Mouse (Mus musculus): ENCODE measurements around the gene Tmem158.

The Tmem158 gene

GRCm38 (mm10) chr9:123247992-123248391 is 12.6 kb downstream of the Tmem158 start:
- DNase-seq (ENCODE audit: low read depth, low spot score) = no peak

- no peak for DNase-seq (ENCODE audit: low read depth, low spot score)
Measured at GRCm38 (mm10) chr9:123245146-123245545, 15.4 kb downstream of the Tmem158 start.

DNA sequence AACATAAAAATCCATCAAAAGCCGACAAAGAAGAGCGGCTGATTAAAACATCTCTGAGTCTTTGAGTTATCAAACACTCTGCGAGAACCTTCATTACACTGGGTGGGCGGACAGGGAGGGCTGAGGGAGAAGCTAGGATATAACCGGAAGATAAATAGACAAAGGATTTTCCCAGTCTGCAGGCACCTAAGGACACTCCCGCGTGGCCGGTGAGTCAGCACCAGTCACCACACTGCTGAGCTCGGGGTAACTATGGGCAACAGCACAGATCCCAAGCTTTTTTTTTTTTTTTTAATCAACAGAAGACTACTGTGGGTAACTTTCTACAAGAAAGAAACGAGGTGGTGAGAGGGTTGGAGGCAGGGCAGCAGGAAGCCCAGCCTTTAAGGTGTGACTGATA is 16.6 kb downstream of the Tmem158 start:
- DNase-seq (ENCODE audit: low read depth, low spot score) = no peak

GRCm38 (mm10) chr9:123241191-123241590 is 19.4 kb downstream of the Tmem158 start:
- no peak for DNase-seq (ENCODE audit: low read depth, low spot score)

DNA sequence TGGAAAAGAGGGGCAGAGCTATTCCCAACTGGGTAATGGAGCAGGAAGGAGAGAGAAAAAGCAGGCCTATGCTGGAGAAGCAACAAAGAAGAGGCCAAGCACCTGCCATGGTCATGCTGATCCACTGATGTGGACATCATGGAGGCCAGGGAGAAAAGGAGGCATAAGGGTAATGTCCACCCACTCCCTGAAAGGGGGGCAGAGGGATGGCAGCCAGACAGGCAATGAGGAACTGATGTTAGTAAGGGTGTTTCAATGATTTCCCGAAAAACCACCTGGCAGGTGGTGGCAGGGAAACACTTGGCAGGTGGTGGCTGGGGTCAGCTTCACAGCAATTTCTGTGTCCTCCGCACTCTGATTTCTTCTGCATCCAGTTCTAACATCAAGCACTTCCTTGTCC is 19.8 kb downstream of the Tmem158 start:
- no peak for DNase-seq (ENCODE audit: low read depth, low spot score)

DNA sequence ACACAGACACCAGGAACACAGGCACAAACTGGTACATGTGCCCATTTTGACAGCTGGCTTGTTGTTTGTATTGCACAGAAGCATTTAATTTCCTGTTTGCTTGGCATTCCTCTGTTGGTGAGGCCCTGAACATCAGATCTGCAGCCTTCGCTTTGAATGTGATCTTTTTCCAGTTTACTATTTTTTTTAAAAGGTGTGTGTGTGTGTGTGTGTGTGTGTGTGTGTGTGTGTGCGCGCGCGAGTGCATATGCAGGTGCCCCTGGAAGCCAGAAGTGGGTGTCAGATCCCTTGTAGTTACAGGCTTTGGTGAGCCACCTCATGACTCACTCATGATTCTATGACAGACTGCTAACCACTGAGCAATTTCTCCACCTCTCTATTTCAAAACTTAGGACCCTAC is 20.3 kb downstream of the Tmem158 start:
- peak; percentile 38 for DNase-seq (ENCODE audit: low read depth, low spot score)

DNA sequence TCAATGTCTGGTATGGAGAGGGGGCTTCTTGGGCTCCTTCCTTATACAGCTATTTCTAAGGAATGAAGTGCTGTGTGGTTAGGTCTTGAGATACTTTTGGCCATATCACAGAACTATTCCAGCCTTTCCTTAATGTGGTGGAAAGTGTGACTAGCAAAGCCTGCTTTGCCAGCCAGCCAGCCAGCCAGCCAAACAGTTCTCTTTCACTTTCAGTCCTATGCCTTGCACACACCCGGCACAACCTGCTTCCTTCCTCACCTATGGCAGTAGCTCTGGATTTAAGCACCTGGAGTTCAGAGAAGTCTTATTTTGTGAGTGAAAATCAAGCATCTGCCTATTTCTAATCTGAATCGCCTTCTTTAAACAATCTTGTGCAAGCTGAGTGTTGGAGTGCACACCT is 20.9 kb downstream of the Tmem158 start:
- DNase-seq (ENCODE audit: low read depth, low spot score) = peak; percentile 33

- no peak for DNase-seq (ENCODE audit: low read depth, low spot score)
Measured at GRCm38 (mm10) chr9:123238256-123239045, 22.1 kb downstream of the Tmem158 start.

DNA sequence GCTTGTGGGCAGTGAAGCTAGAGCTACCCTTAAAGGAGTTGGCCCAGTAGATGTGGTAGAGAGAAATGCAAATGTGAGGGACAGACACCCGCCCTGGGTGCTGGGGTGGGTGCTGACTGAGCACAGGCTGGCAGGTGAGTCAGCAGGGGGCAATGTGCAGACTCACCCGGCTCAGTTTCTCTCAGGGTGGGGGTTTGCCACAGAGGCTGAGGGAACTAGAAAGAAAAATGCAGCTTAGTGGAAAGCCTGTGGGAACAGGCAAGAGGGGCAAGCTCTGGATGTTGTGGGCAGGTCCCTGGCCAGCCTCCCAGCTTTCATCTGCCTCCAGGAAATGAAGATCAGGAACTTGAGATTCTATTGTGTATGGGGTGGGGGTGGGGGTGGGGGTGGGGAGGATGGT is 22.8 kb downstream of the Tmem158 start:
- peak; percentile 21 for DNase-seq (ENCODE audit: low read depth, low spot score)

DNA sequence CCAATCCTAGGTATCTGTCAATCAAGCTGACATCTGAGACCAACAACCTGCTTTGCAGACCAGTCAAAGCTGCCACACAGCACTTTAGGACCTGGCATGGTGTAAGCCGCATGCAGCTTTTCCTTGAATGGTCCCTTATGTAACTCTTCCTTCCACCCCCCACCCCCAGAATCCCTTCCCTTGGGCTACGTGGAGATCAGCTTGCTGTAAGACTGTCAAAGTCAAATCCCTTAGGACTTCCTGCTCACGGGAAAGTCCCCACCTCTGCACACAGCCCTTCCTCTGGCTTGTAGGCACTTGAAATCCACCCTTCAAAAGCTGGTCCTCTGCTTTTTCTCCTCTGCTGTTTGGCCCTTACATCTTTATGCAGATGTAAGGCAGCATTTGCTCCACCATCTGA is 24.9 kb downstream of the Tmem158 start:
- no peak for DNase-seq (ENCODE audit: low read depth, low spot score)

- DNase-seq (ENCODE audit: low read depth, low spot score) = peak; percentile 18
Measured at GRCm38 (mm10) chr9:123229826-123230225, 30.7 kb downstream of the Tmem158 start.

- DNase-seq (ENCODE audit: low read depth, low spot score) = no peak
Measured at GRCm38 (mm10) chr9:123228671-123229070, 31.9 kb downstream of the Tmem158 start.

DNA sequence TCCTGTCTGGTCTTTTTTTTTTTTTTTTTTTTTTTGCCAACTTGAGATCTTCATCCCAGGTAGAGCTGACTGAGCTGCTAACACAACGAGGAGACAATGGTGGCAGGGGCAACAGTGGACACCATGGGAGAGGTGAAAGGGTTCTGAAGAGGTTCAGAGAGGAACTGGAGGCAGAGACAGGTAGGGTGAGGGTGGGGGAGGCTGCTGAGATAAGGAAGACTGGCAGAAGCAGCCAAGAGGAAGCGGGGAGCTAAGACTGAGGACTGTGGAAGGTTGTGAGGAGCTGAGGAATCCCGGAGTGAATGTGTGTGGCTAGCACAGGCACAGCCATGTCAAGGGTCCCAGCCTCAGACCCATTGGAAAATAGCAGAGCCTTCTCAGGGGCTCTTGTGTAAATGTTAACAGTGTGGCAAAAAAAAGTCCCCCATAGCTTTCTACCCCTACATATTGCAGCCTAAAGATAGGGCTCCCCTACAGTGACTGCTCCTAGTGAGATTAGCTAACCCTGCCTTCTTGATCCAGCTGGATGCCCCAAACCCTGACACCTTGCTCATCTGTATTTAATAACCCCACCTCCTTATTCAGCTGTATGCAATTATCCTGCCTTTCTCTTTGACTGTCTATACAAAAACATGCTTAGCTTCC is 33.3 kb downstream of the Tmem158 start:
- DNase-seq (ENCODE audit: low read depth, low spot score) = no peak

GRCm38 (mm10) chr9:123224863-123225431 is 35.6 kb downstream of the Tmem158 start:
- no peak for DNase-seq (ENCODE audit: low read depth, low spot score)

DNA sequence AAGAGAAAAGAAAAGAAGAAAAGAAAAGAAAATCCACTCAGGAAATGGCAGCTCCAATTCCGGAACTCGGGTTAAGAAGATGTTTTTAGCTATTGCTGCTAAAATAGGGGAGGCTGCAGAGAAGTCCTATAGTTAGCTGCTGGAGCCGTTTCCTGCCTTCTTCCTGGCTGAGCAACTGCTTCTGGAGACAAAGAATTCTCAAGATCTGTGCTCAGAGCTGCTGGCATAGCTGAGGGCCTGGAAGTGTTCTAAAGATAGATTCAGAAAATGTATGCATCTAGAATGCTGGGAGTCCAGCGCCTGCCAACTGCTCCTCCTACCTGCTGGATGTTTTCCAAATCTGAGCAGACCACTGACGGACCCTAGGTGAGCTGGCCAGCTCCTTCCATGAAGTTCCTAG is 40.7 kb downstream of the Tmem158 start:
- no peak for DNase-seq (ENCODE audit: low read depth, low spot score)

DNA sequence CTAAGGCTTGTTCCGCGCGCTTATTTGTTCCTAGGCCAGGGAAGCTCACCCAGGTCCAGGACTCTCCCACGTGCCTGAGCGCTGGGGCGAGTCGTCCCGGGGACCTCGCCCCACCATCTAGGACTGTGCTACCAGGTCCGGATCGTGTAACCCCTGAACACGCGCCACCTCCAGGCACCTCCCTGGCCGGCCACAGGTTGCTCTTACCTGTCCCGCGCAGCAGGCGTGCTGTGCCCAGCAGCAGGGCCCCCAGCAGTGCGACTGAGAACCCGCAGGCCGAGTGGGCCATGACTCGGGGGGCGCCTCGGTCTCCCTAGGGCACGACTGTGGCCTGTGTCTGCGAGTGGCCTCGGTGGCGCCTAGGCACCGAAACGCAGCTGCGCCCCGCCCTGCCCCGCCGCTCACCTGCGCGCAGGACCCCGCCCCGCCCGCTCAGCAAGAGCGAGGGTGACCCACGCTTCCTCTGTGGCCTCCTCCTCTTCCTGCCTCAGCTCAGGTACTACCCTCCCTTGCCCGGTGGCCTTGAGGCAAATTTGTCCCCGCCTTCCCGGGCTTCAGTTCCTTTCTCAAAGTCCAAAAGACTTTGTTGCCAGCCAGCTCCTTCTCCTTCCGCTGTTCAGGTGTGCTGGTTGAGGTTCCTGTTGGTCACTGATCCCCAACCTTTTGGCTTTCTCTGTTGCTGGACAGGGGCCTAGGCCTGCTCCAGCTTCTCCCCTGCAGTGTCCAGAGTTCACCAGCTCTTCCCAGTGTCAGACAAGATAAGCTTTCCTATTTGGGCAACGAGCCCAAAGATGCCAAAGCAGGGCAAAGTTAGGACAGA is 44.7 kb downstream of the Tmem158 start, which contains the start of gene Cdcp1:
Cdcp1 (minus strand) TSS at position 418 of the 820 bp plus-strand sequence.
- peak; percentile 7 for DNase-seq (ENCODE audit: low read depth, low spot score)

GRCm38 (mm10) chr9:123213371-123213770 is 47.2 kb downstream of the Tmem158 start:
- DNase-seq (ENCODE audit: low read depth, low spot score) = no peak
